Mouse (Mus musculus) bone marrow macrophage, adult 2 months (primary cell): ENCODE measurements around the gene Cbx7. TPM values are rescaled to one million over a fixed set of nuclear protein-coding genes. Genes with fewer than 3 reads are reported as not detected.

Experiments used
- H3K27ac ChIP-seq: 2 replicates; pipeline ENCODE4 v1.5.1; 2012; ENCODE audit warnings: low read depth, low read length; ENCODE audit not compliant: insufficient read depth
- H3K4me1 ChIP-seq: 2 replicates; pipeline ENCODE4 v1.6.1; 2012; ENCODE audit warnings: low read length; ENCODE audit not compliant: control insufficient read depth, insufficient read depth
- H3K4me3 ChIP-seq: 2 replicates; pipeline ENCODE4 v1.5.1; 2012; ENCODE audit warnings: mild to moderate bottlenecking, low read length, moderate library complexity; ENCODE audit not compliant: insufficient read depth
- CTCF ChIP-seq: IDR thresholded peaks from 2 replicates; pipeline ENCODE4 v1.5.1; 2012; ENCODE audit warnings: low read depth, mild to moderate bottlenecking, low read length, moderate library complexity
- POLR2A ChIP-seq: IDR thresholded peaks from 2 replicates; pipeline ENCODE4 v1.6.1; 2012; ENCODE audit warnings: mild to moderate bottlenecking, low read depth, low read length, borderline replicate concordance
- polyA plus RNA-seq: library from polyadenylated mRNA; stranded (reverse); fragments of >200 nt; gene quantifications from 2 replicates; pipeline ENCODE4 v1.2.4, GENCODE M21; 2012; ENCODE audit not compliant: missing spikeins, insufficient read depth, insufficient read length

The Cbx7 gene
- polyA plus RNA-seq, 1 experiment: 18.5 TPM

GRCm38 (mm10) chr15:79928736-79929135 is 42.2 kb downstream of the Cbx7 start:
- Histone ChIP-seq H3K27ac (peak overlapping the region; percentile 66; the same call in 1 of the 2 replicates), H3K4me3 (no peak overlapping the region), H3K4me1 (peaks cover 29% of the 10 kb centered on the region)
- TF ChIP-seq CTCF (no peak), POLR2A (no peak)

- no peak for TF ChIP-seq CTCF
- no peak for TF ChIP-seq POLR2A
- peak overlapping the region; percentile 61; the same call in 1 of the 2 replicates for H3K4me3 ChIP-seq
- peaks cover 25% of the 10 kb centered on the region for H3K4me1 ChIP-seq
- H3K27ac ChIP-seq: peak overlapping the region; percentile 66
Observed at GRCm38 (mm10) chr15:79928316-79928715, 42.6 kb downstream of the Cbx7 start.

- H3K4me3 ChIP-seq: peak overlapping the region; percentile 61
- TF ChIP-seq CTCF (no peak), POLR2A (no peak)
- peaks cover 24% of the 10 kb centered on the region for H3K4me1 ChIP-seq
- H3K27ac ChIP-seq: peak overlapping the region; percentile 66
Observed at GRCm38 (mm10) chr15:79927637-79928122, 43.2 kb downstream of the Cbx7 start.

GRCm38 (mm10) chr15:79926856-79927416 is 44.0 kb downstream of the Cbx7 start:
- no peak for TF ChIP-seq POLR2A
- TF ChIP-seq CTCF: no peak
- peaks cover 22% of the 10 kb centered on the region for H3K4me1 ChIP-seq
- H3K4me3 ChIP-seq: peak overlapping the region; percentile 61
- H3K27ac ChIP-seq: peak overlapping the region; percentile 43

- no peak overlapping the region for H3K27ac ChIP-seq
- no peak overlapping the region for H3K4me3 ChIP-seq
- no peaks in the 10 kb centered on the region for H3K4me1 ChIP-seq
- TF ChIP-seq CTCF: no peak
- no peak for TF ChIP-seq POLR2A
Observed at GRCm38 (mm10) chr15:79919787-79920186, 51.1 kb downstream of the Cbx7 start.

- no peak for TF ChIP-seq CTCF
- no peak for TF ChIP-seq POLR2A
- Histone ChIP-seq H3K27ac (no peak overlapping the region), H3K4me1 (no peaks in the 10 kb centered on the region), H3K4me3 (no peak overlapping the region)
Observed at GRCm38 (mm10) chr15:79918485-79918884, 52.4 kb downstream of the Cbx7 start.

- H3K4me1 ChIP-seq: no peaks in the 10 kb centered on the region
- no peak for TF ChIP-seq CTCF
- no peak for TF ChIP-seq POLR2A
- H3K27ac ChIP-seq: no peak overlapping the region
- no peak overlapping the region for H3K4me3 ChIP-seq
Observed at GRCm38 (mm10) chr15:79917111-79917720, 53.7 kb downstream of the Cbx7 start.

- Histone ChIP-seq H3K4me3 (no peak overlapping the region), H3K4me1 (no peaks in the 10 kb centered on the region), H3K27ac (no peak overlapping the region)
- TF ChIP-seq CTCF: no peak
- TF ChIP-seq POLR2A: no peak
Observed at GRCm38 (mm10) chr15:79916150-79916549, 54.8 kb downstream of the Cbx7 start.

GRCm38 (mm10) chr15:79914357-79914756 is 56.6 kb downstream of the Cbx7 start:
- Histone ChIP-seq H3K4me3 (no peak overlapping the region), H3K27ac (no peak overlapping the region), H3K4me1 (no peaks in the 10 kb centered on the region)
- TF ChIP-seq POLR2A: no peak
- TF ChIP-seq CTCF: no peak

GRCm38 (mm10) chr15:79913761-79914346 is 57.1 kb downstream of the Cbx7 start:
- no peaks in the 10 kb centered on the region for H3K4me1 ChIP-seq
- H3K4me3 ChIP-seq: no peak overlapping the region
- no peak overlapping the region for H3K27ac ChIP-seq
- TF ChIP-seq CTCF: no peak
- TF ChIP-seq POLR2A: no peak
